In the genomic region with DNA sequence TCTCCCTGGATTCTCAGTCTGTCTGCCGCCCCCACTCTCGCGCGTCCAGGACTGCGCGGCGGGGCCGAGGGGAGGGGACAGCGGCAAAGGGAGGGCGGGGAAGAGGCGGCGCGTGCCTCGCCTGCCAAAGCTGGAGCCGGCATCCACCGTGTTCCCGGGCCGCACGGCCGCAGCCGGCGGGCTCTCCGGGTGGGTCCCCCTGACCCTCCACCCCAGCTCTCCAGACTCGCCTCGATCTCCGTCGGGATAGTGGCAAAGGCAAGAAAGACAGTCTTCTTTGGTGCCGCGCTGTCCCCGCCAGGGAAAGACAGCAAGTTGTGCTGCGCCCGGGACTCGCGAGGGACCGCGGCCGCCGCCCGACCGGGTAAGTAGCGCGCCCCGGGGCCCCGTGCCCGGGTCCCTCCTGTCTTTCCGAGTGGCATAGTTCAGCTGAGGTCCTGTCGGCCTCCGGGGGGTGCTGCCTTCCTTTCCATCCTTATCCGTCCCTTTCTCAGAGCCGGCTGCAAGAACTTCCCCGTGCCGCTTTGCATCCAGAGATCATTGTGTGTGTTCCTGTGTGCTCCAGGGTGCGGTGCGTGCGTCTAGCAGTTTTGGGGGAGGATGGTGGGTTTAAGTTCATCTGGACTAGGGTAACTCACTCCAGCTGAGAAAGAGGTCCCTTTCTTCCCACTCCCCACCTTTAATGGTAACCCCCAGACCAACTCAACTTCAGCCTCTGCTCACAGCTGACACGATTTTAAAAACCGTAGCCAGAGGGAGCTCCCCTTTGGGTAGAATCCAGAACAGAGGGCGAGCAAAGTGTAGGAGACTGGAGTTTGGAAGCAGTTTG, we compare ENCODE assay signal across 8 mouse cellular contexts. TPM values are rescaled to one million over a fixed set of nuclear protein-coding genes. Genes with fewer than 3 reads are reported as not detected.
DNase-seq lines count a peak whose midpoint lies in the region; ATAC-seq and TF ChIP-seq lines count a peak whose summit lies in the region.

Lhfp (plus strand) TSS at position 118 of the 829 bp plus-strand sequence.

- DNase-seq in ES-CJ7 (ENCODE audit: low read depth, low spot score) = peak; percentile 52
- DNase-seq in heart, postnatal 0 days (ENCODE audit: low spot score) = peak; percentile 86
- DNase-seq in kidney, postnatal 4 days = peak; percentile 80 to 86
- peak; percentile 67 to 75 for DNase-seq in lung, adult 18-20 months
- DNase-seq in urinary bladder, postnatal 25 days (ENCODE audit: low spot score) = peak; percentile 52

- H3K4me2 ChIP-seq in forebrain, embryonic 15.5 days (replicated peaks) = peak within 1 kb of the TSS; percentile 96
- peak within 1 kb of the TSS; percentile 83 for H3K4me2 ChIP-seq in heart, postnatal 0 days (ENCODE audit: low read depth, low read length)

- no peaks in the 10 kb centered on the region for H3K36me3 ChIP-seq in forebrain, embryonic 15.5 days
- H3K36me3 ChIP-seq in heart, postnatal 0 days (replicated peaks; ENCODE audit: control insufficient read depth, insufficient read depth, low read length) = 0 out of 2 replicates have a peak, but pooled peaks cover 7% of the 10 kb centered on the region

- peak within 1 kb of the TSS; percentile 60 for H3K9ac ChIP-seq in forebrain, embryonic 15.5 days (replicated peaks)
- peak within 1 kb of the TSS; percentile 83 for H3K9ac ChIP-seq in heart, postnatal 0 days (replicated peaks; ENCODE audit: low read depth, low read length)

- TF ChIP-seq CTCF in heart, postnatal 0 days (IDR thresholded peaks at IDR 0.05; ENCODE audit: low read depth) = peak; percentile 55
- TF ChIP-seq CTCF in olfactory bulb, adult 2 months (IDR thresholded peaks at IDR 0.05; ENCODE audit: insufficient read depth, low read depth, low read length) = no peak

- peak within 1 kb of the TSS; percentile 61 for H3K27ac ChIP-seq in forebrain, embryonic 15.5 days (replicated peaks)
- H3K27ac ChIP-seq in heart, postnatal 0 days (ENCODE audit: low read depth) = peak within 1 kb of the TSS; percentile 95
- H3K27ac ChIP-seq in olfactory bulb, adult 2 months (ENCODE audit: insufficient read depth, low read depth, low read length) = no peak within 1 kb of the TSS

- peaks cover 24% of the 10 kb centered on the region for H3K4me1 ChIP-seq in forebrain, embryonic 15.5 days
- peaks cover 37% of the 10 kb centered on the region for H3K4me1 ChIP-seq in heart, postnatal 0 days (ENCODE audit: control insufficient read depth, insufficient read depth)
- peaks cover 11% of the 10 kb centered on the region for H3K4me1 ChIP-seq in olfactory bulb, adult 2 months (ENCODE audit: control insufficient read depth, insufficient read depth, low read length)

- no peak for TF ChIP-seq EP300 in heart, postnatal 0 days (IDR thresholded peaks at IDR 0.05; ENCODE audit: low read depth)

- peak; percentile 10; the same call in 1 of the 2 replicates for TF ChIP-seq POLR2A in olfactory bulb, adult 2 months (IDR thresholded peaks at IDR 0.05; ENCODE audit: insufficient read depth, low read depth, low read length)

- no peaks in the 10 kb centered on the region for H3K9me3 ChIP-seq in forebrain, embryonic 15.5 days
- H3K9me3 ChIP-seq in heart, postnatal 0 days (replicated peaks; ENCODE audit: control insufficient read depth, low read length) = no peaks in the 10 kb centered on the region

- H3K27me3 ChIP-seq in forebrain, embryonic 15.5 days = no peaks in the 10 kb centered on the region
- no peaks in the 10 kb centered on the region for H3K27me3 ChIP-seq in heart, postnatal 0 days (ENCODE audit: control insufficient read depth, insufficient read depth, low read length)

- WGBS in forebrain, embryonic 15.5 days = under 1% methylated on average over 55 of the region's 58 CpGs
- WGBS in heart, postnatal 0 days = under 1% methylated on average over 58 of the region's 58 CpGs
- WGBS in olfactory bulb, adult 2 months = under 1% methylated on average over 58 of the region's 58 CpGs

- peak within 1 kb of the TSS; percentile 68 for H3K4me3 ChIP-seq in forebrain, embryonic 15.5 days
- peak within 1 kb of the TSS; percentile 84 for H3K4me3 ChIP-seq in heart, postnatal 0 days (ENCODE audit: low read depth, low read length)
- H3K4me3 ChIP-seq in olfactory bulb, adult 2 months (ENCODE audit: insufficient read depth, low read depth, low read length) = peak within 1 kb of the TSS; percentile 52

- ATAC-seq in cerebellum, adult (ENCODE audit: insufficient number of reproducible peaks, low FRiP score, low TSS enrichment) = peak; percentile 54
- peak; percentile 94 for ATAC-seq in forebrain, embryonic 15.5 days (replicated peaks)
- ATAC-seq in heart, postnatal 0 days (ENCODE audit: insufficient read depth, low read depth) = peak; percentile 88

RNA-seq across cellular contexts. Expression of gene Lhfp, which starts in this region (rescaled TPM):
- polyA plus RNA-seq in forebrain, embryonic 15.5 days (2015; fragmentation: Nextera tagmentation; extraction: Ambion mirVana) = 40.1 and 41.0 TPM in 2 replicates
- 78.0 and 101 TPM in 2 replicates for total RNA-seq in heart, postnatal 0 days (2014; rRNA removed; ENCODE audit: low replicate concordance)
- polyA plus RNA-seq in heart, postnatal 0 days (2015; fragmentation: Nextera tagmentation; extraction: Ambion mirVana) = 87.2 and 94.9 TPM in 2 replicates
- not detected in 2 replicates for polyA plus RNA-seq in olfactory bulb, adult 2 months (2012; ENCODE audit: insufficient read depth, insufficient read length, low replicate concordance, missing spikeins)
